In genomic region chr13:108905121-108905520, GRCm38 (mm10) we compare ENCODE assay signal across 23 mouse cellular contexts.
DNase-seq lines count a peak whose midpoint lies in the region; ATAC-seq and TF ChIP-seq lines count a peak whose summit lies in the region.
"Had no signal": no experiment of that assay in that cellular context is flagged by ENCODE, and none has a peak within 500 bp of the region (broad histone marks: within the 10 kb centered on the region; RNA-seq: fewer than 3 reads in every experiment).

No protein-coding gene starts in this region.

- ATAC-seq in forebrain, embryonic 14.5 days: peak; percentile 20; the same call in 1 of the 2 replicates
- ATAC-seq in forebrain, embryonic 12.5 days (ENCODE audit: low FRiP score): no peak
- ATAC-seq: CD4-positive, CD25-positive, alpha-beta regulatory T cell, adult 4 months; inflammation-experienced regulatory T-cells, adult 6 months had no signal

- H3K9me3 ChIP-seq in forebrain, embryonic 14.5 days (replicated peaks; ENCODE audit: control insufficient read depth, low read length): no peaks in the 10 kb centered on the region
- H3K9me3 ChIP-seq in forebrain, embryonic 12.5 days: no peaks in the 10 kb centered on the region
- H3K9me3 ChIP-seq: embryonic facial prominence, embryonic 15.5 days; forebrain, embryonic 10.5 days; heart, embryonic 15.5 days; midbrain, embryonic 10.5 days; neural tube, embryonic 13.5 days had no signal

- no peak overlapping the region for H3K4me3 ChIP-seq in forebrain, embryonic 14.5 days (ENCODE audit: low read depth, low read length)
- no peak overlapping the region for H3K4me3 ChIP-seq in forebrain, embryonic 12.5 days (replicated peaks)
- H3K4me3 ChIP-seq: embryonic facial prominence, embryonic 15.5 days; forebrain, embryonic 10.5 days; heart, adult 2 months; heart, embryonic 15.5 days; midbrain, embryonic 10.5 days; neural tube, embryonic 13.5 days had no signal

- no peaks in the 10 kb centered on the region for H3K36me3 ChIP-seq in forebrain, embryonic 14.5 days (ENCODE audit: control insufficient read depth, insufficient read depth, low read length)
- no peaks in the 10 kb centered on the region for H3K36me3 ChIP-seq in forebrain, embryonic 12.5 days (replicated peaks)
- H3K36me3 ChIP-seq: embryonic facial prominence, embryonic 15.5 days; forebrain, embryonic 10.5 days; heart, embryonic 15.5 days; midbrain, embryonic 10.5 days; neural tube, embryonic 13.5 days had no signal

- H3K27me3 ChIP-seq in forebrain, embryonic 14.5 days (replicated peaks; ENCODE audit: control insufficient read depth, insufficient read depth, low read length): no peaks in the 10 kb centered on the region
- H3K27me3 ChIP-seq in forebrain, embryonic 12.5 days: no peaks in the 10 kb centered on the region
- H3K27me3 ChIP-seq: embryonic facial prominence, embryonic 15.5 days; heart, embryonic 15.5 days; neural tube, embryonic 13.5 days had no signal

- TF ChIP-seq POLR2A in brain, embryonic 14.5 days (IDR thresholded peaks at IDR 0.05; ENCODE audit: borderline replicate concordance, extremely low read depth, insufficient read depth, insufficient read length, poor library complexity, severe bottlenecking): no peak

- WGBS in forebrain, embryonic 14.5 days: 64% methylated on average over 2 of the region's 2 CpGs
- 62% methylated on average over 2 of the region's 2 CpGs for WGBS in forebrain, embryonic 12.5 days

- H3K4me2 ChIP-seq in forebrain, embryonic 14.5 days (ENCODE audit: low read length): no peak overlapping the region
- H3K4me2 ChIP-seq in forebrain, embryonic 12.5 days: no peak overlapping the region
- H3K4me2 ChIP-seq: embryonic facial prominence, embryonic 15.5 days; heart, embryonic 15.5 days; liver, embryonic 11.5 days; neural tube, embryonic 13.5 days had no signal

- peak; percentile 2 for DNase-seq in forebrain, embryonic 14.5 days (ENCODE audit: low spot score)
- DNase-seq in kidney, postnatal 10 days: peak; percentile 14
- DNase-seq in kidney, postnatal 25 days: no peak
- peak; percentile 28 for DNase-seq in brain, embryonic 14.5 days (ENCODE audit: low read depth)
- DNase-seq in fibroblast of lung, adult 2 months (ENCODE audit: low read depth): peak; percentile 12
- DNase-seq in frontal cortex, postnatal 25 days (ENCODE audit: low spot score in 2 of 2): no peak
- DNase-seq in heart, adult 11 months: no peak
- DNase-seq: adrenal gland, postnatal 36 days; cerebellum, adult 2 months; gastrocnemius, postnatal 14 days; heart, adult 2 months; lung, adult 18-20 months; lung, postnatal 36 days; thymus, postnatal 25 days had no signal

- no peaks in the 10 kb centered on the region for H3K4me1 ChIP-seq in forebrain, embryonic 14.5 days (ENCODE audit: control insufficient read depth, insufficient read depth, low read length)
- no peaks in the 10 kb centered on the region for H3K4me1 ChIP-seq in forebrain, embryonic 12.5 days
- H3K4me1 ChIP-seq: embryonic facial prominence, embryonic 15.5 days; forebrain, embryonic 10.5 days; heart, embryonic 15.5 days had no signal

- no peak overlapping the region for H3K27ac ChIP-seq in forebrain, embryonic 14.5 days (ENCODE audit: low read depth, low read length)
- H3K27ac ChIP-seq in forebrain, embryonic 12.5 days: no peak overlapping the region
- H3K27ac ChIP-seq: embryonic facial prominence, embryonic 15.5 days; forebrain, embryonic 10.5 days; heart, adult 2 months; heart, embryonic 15.5 days; midbrain, embryonic 10.5 days; neural tube, embryonic 13.5 days had no signal

- no peak overlapping the region for H3K9ac ChIP-seq in forebrain, embryonic 14.5 days (ENCODE audit: low read length)
- H3K9ac ChIP-seq in forebrain, embryonic 12.5 days: no peak overlapping the region
- H3K9ac ChIP-seq: embryonic facial prominence, embryonic 15.5 days; heart, embryonic 15.5 days; neural tube, embryonic 13.5 days had no signal

- TF ChIP-seq CTCF in brain, embryonic 14.5 days (IDR thresholded peaks at IDR 0.05; ENCODE audit: borderline replicate concordance, extremely low read depth, insufficient read depth, insufficient read length): no peak

Comparison
In these comparisons a context has a peak if more than half of its experiments do, and no peak if none do; other contexts are left out.
1. DNase-seq: peak in forebrain, embryonic 14.5 days (single experiment), kidney, postnatal 10 days (single experiment), brain, embryonic 14.5 days (single experiment) and fibroblast of lung, adult 2 months (single experiment); none in kidney, postnatal 25 days (0 of 2), frontal cortex, postnatal 25 days (0 of 2) and heart, adult 11 months (single experiment).